Mouse (Mus musculus) heart, embryonic 14.5 days (tissue): ENCODE measurements around the gene Mrps2. TPM values are rescaled to one million over a fixed set of nuclear protein-coding genes. Genes with fewer than 3 reads are reported as not detected.

Source experiments
- polyA plus RNA-seq: library from polyadenylated mRNA; unstranded; fragments of >200 nt; fragmentation: Nextera tagmentation; extraction: Ambion mirVana; gene quantifications from 2 replicates; pipeline ENCODE4 v1.2.1, GENCODE M21; 2014

Gene Mrps2
- polyA plus RNA-seq, 1 experiment from 2014 or later = 47.9 TPM

Other genes starting within 250 kb of the Mrps2 start
- 2.8 and 3.6 TPM in 2 replicates for gene Ppp1r26, start 21.3 kb upstream of the Mrps2 start, polyA plus RNA-seq
- gene 1700007K13Rik, start 1.7 kb upstream of the Mrps2 start, polyA plus RNA-seq = 0.43 TPM in 1 of 2 replicates, not detected in the other
- not detected in 2 replicates for gene Gbgt1, start 28.8 kb downstream of the Mrps2 start, polyA plus RNA-seq
- 0.86 and 1.1 TPM in 2 replicates for gene Gm10134, start 38.0 kb downstream of the Mrps2 start, polyA plus RNA-seq
- gene Ralgds, start 45.1 kb downstream of the Mrps2 start, polyA plus RNA-seq = 20.1 and 21.1 TPM in 2 replicates
- gene Cel, start 95.3 kb downstream of the Mrps2 start, polyA plus RNA-seq = not detected in 2 replicates
- gene Gtf3c5, start 115.7 kb downstream of the Mrps2 start, polyA plus RNA-seq = 20.0 and 20.7 TPM in 2 replicates
- gene Gfi1b, start 153.9 kb downstream of the Mrps2 start, polyA plus RNA-seq = 0.23 and 0.43 TPM in 2 replicates
- 12.9 and 14.9 TPM in 2 replicates for gene Tsc1, start 173.2 kb downstream of the Mrps2 start, polyA plus RNA-seq
- 0.43 and 2.7 TPM in 2 replicates for gene Spaca9, start 231.7 kb downstream of the Mrps2 start, polyA plus RNA-seq
- 0.24 and 0.54 TPM in 2 replicates for gene Ak8, start 232.1 kb downstream of the Mrps2 start, polyA plus RNA-seq